Mouse (Mus musculus) spleen, postnatal 14 days (tissue): ENCODE data around the gene AC109138.7.
A peak's percentile ranks its signal among the peaks of the same experiment; 100 is the strongest.
"Not testable (repeated sequence)": the region's sequence is repeated elsewhere in the genome, so short reads cannot be mapped to it uniquely, and the experiment has no call there.

ENCODE experiments used
- DNase-seq, 2 experiments: peaks; one replicate each; pipeline ENCODE4 v3.0.0; 2021 to 2022; ENCODE audit warnings: low spot score in 2 of 2

The AC109138.7 gene

DNA sequence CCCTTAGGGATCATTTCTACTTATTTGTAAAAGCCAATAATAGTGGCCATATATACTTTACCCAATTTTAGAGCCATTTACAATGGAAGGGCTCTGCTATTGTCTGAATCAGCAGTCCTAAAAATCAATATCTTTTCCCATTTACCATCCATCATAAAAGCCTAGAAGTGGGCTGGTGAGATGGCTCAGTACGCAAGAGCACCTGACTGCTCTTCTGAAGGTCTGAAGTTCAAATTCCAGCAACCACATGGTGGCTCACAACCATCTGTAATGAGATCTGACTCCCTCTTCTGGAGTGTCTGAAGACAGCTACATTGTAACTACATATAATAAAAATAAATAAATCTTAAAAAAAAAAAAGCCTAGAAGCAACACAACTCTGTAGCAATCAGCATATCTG is 34.5 kb downstream of the AC109138.7 start:
- DNase-seq: not testable (repeated sequence)

DNA sequence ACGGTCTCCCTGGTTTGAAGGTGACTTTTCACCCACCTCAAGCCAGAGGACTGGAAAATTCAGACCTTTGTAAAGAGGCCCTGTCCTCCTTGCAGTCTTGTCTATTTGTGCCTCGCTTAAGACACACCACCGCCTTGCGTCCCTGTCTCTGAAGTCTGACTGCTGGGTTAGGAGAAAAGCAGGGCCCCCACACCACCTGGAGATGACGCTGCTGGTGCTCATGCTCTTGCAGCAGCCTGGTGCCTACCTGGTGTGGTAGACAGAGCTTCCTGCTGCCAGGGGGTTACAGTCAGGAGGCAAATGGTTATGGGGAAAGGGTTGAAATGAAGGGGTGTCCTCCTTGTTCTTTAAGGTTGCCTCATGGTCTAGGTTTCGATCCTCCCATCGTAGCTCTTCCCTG is 40.1 kb downstream of the AC109138.7 start:
- no peak for DNase-seq

DNA sequence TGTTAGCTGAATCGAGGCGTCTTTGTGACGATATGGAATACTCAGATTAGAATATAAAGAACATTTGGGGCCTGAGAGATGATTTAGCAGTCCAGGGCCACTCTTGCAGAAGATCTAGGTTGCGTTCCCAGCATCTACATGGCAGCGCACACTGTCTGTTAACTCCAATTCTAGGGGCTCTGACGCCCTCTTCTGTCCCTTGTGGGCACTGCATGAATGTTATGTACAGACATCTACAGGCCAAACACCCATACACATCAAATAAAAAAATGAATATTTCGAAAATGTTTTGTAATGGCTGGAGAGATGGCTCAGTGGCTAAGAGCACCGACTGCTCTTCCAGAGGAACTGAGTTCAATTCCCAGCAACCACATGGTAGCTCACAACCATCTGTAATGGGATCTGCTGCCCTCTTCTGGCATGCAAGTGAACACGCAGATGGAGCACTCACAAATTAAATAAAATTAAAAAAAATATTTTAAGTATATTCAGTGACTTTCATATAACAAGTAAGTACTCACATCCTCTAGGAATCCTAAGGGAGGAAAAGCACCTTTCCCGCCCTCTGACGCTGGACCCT is 41.5 kb downstream of the AC109138.7 start:
- DNase-seq: no peak

DNA sequence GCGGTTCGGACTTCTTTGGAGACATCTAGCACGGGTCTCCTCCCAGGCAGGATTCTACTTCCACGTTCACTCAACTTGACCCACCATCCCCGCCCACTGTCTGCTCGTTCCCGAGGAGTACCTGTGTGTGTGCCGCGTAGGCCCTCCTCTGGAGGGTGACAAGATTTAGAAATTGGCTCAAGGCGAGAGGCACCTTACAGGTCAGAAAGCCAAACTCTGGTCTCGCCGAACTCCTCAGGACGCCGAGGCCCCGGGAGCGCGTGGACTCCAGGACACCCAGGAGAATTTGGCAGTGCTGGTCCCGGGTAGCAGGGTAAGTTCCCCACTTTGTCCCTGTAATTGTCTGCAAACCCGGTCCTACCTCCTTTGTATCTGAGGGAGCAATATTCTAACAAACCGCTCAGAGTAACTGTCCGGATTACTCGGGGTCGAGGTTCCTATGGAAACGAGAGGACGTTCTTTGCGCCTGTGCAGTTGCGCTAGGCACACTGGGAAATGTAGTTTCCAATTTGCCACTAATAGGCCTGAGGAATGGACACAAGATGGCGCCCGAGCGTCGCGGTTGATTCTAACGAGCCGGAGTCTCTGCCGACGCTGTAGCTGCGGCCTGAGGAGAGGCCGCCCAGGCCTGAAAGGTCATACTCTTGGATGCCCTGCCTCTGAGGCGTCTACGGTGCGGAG is 43.2 kb downstream of the AC109138.7 start:
- peak; percentile 83 to 91 for DNase-seq

DNA sequence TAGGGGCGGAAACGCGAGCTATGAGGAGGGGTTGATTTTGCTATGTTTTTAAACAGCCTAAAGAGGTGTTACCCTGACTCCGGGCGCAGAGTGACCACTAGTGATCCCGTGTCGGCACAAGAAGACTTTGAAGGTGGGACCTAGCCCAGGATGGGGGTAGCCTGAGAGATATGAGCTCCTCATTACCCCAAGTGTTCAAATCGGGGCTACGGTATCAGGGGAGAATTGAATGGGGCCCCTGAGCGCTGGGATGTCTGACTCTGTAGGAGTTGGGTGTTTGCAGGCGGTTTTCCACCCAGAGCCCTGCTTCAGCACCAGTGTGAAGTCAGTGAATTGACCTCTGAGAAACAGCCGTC is 43.7 kb downstream of the AC109138.7 start:
- DNase-seq: no peak

DNA sequence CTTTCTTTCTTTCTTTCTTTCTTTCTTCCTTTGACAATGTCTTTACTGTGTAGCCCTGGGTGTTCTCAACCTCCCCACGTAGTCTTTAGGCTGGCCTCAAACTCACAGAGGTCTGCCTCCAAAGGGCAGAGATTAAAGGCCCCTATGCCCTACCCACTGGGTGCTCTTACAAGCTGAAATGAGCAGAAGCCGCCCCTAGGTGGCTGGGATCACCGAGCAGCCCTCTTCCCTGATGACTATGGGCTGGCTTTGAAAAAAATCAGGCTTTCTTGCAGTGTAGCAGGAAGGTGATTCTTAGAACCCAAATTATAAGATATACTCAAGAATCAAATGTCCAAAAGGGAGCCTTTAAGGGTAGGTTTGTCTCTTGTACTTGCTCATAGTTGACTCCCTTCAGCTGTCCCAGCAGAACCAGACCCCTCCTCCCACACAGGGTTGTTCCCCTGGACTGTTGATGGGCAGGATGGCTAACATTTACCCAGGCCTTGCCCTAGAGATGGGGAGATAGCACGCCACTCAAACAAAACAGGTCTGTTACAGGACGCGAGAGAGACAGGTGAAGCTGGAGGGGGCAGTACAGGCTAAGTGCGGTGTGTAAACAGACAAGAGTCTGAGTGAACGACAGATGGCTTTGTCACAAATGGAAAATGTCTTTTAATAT is 47.0 kb downstream of the AC109138.7 start:
- no peak for DNase-seq

DNA sequence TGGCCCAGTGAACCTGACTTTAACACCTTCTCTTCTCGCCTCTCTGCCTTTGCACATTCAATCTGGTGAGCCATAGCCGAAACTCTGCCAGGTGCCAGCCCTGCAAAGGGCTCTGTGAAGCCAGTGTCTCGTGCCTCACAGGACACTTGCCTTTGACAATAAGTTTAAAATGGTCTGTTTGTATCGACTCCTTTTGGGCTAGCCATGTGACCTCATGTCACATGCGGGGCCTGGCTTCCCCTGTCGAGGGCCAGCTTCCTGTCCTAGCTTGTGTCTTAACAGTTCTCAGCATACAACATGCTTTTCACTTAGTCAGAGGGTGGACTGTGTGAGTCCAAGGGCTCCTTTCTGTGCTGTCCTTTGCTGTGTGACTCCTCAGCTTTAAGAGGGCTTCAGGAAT is 48.6 kb downstream of the AC109138.7 start:
- DNase-seq: no peak

DNA sequence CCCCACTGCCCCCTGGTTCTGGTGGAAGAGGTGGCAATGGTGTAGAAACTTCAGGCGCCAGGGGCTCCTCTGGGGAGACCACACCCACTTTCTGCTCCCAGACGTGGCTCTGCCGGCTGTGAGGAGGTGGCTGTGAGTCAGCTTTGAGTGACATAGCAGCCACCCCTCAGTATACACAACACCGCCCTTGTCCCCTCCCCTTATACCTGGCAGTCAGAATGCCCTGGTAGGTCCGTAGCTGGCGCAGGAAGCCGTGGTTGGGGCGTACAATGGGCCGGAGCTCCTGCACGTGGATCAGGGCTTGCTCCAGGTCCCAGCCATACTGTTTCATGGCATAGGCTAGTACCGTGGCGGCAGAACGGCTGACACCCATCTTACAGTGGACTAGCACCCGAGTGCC is 49.5 kb downstream of the AC109138.7 start:
- no peak for DNase-seq

DNA sequence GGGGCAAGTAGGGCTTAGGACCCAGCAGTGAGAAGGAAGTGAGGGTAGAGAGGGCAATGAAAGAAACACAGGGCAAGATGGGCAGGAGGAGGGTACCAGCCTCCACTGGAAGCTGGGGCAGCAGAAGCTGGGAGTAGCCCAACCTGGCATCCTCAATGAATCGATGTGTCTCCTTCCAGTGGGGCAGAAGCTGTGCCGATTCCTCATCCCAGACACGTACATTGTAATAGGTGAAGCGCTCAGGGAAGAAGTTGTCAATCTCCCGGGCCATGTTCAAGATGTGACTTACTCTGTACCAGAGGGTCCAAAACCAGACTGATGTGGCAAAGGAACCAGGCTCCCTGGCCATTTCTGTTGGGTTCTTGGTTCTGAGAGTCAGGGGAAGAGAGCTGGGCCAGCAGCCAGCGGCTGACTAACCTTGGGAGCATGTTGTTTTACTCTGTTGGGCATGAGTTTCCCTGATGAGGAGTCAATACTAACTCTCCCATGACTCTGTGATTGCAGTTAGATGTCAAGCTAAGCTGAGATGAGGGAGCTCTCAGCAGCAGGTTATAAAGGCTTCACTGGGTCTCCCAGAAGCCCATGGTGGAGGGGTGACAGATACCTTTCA is 50.1 kb downstream of the AC109138.7 start:
- no peak for DNase-seq

DNA sequence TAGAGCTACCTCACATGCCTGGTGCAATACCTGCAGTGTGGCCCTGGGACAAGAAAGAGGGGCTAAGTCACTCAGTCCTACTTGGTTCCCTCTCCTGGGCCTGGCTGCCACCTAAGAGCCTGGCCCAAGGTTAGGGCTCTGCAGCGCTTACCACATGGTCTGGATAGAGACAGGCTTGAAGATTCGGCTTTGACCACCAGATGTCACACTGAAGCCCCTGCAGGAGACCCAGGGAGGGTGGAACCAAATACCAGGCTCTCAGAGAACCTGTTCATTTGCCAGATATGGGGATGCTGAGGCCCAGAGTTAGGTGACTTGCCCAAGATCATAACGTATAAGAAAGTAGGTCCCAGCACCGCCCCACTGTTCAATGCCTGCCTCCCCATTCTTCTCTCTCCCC is 51.8 kb downstream of the AC109138.7 start:
- no peak for DNase-seq

DNA sequence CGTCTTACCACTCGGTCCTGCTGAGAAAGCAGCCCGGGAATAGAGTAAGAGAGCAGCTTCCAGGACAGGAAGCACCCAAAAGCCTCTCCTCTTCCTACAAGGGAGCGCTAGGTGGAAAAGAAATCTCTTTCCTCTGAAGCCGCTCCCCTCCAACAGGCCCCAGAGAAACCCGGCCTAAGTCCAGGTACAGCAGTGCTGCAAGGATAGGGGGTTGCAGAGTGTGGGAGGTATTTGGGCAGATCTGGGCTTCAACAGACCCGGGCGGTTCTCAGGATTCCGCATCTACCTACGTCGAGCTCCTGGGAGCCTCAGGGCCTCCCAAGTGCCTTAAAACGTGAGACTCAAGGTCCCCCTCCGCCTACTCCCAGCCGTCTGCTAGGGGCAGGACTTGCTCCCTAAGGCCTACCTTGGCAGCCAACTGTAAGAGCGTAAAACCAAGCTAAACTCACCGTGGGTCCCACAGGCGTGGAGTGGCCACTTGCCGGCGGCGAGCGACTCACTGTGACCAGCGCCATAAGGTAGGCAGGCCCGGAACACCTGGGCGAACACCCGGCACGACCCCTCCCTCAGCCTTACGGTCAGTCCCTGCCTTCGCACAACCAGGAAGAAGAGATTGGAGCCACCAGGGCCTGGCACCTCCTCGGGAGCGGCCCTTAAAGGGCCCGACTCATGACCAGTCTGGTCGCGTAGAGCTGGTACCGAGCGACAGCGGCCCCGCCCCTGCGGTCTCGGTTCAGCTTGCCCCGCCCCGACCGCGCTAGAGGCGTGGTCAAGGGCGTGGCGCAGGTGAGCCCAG is 54.6 kb downstream of the AC109138.7 start, which contains the start of gene Ssh3:
Gene Ssh3, minus strand, starts transcription at position 615 of the 796 bp plus-strand sequence.
- DNase-seq: peak; percentile 41 to 60

DNA sequence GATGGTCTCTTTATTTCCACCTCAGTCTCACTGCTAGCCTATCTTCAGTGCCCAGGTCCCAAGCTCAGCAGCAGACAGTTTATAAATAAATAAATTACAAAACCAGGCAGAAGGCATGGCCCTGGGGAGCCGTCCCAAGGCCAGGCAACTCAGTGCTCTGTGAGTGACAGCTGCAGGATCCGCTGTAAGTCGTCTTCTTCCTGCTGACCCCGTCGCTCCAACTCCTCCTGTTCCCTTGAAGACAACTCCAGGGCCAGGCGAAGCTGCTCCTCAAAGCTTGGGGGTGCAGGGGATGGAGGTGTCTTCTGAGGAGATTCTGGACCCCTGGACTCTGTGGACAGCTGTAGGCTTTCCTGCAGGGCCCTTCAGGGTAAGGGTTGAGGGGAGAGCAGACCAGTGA is 56.0 kb downstream of the AC109138.7 start:
- DNase-seq: no peak

DNA sequence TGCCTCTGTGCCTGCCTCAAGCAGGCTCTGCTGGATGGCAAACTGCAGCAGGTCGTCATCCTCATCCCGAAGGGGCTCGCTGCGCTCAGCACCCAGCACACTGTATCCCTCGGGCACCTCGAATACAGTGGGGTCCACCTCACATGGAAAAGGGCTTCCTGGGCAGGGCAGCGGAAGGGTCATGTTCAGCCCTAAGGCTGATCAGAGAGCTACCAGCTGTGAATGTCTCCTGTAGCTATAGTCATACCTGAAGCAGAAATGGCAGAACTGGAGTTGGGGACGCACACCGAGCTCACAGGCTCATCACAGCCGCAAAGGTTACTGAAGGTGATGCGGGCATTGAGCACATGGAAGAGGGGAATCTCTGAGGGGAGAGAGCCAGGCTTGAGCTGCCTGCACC is 56.8 kb downstream of the AC109138.7 start:
- no peak for DNase-seq

DNA sequence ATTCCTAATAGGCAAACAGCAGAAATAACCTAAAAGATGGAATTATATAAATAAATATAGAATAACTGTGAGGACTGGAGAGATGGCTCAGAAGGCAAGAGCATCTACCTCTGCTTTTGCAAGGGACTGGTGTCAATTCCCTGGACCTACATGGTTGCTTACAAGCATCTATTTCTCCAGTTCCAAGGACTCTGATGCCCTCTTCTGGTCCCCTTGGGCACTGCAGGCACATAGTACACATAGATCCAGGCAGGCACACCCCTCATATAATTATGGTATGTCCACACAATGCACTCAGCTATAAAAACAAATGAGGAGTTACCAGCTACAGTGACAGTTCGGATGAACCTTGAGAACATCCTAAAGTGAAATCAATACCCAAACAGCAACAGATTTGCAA is 65.3 kb downstream of the AC109138.7 start:
- DNase-seq: no peak

DNA sequence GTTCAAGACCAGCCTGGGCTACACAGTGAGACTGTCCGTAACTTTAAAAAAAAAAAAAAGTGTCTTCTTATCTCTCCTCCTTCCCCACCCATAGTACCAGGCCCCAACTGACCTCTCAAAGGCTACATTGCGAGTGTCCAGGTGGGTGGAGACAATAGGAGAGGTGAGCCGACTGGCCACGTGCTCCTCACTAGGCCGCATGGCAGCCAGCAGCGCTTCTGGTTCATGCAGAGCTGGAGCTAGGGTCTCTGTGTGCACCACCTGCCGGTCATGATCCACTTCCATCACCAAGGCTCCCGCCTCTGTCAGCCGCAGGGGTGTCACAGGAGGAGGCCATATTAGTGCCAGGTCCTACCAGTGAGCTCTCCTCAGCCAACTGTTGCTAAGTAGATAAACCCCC is 66.3 kb downstream of the AC109138.7 start:
- DNase-seq: no peak
